Comparison of ENCODE assay signal across 14 mouse cellular contexts in genomic region chr4:82493363-82493762, GRCm38 (mm10).
DNase-seq lines count a peak whose midpoint lies in the region; ATAC-seq and TF ChIP-seq lines count a peak whose summit lies in the region.
"Had no signal": no experiment of that assay in that cellular context is flagged by ENCODE, and none has a peak within 500 bp of the region (broad histone marks: within the 10 kb centered on the region; RNA-seq: fewer than 3 reads in every experiment).

No protein-coding gene starts in this region.

- TF ChIP-seq POLR2A in lung, adult 2 months (IDR thresholded peaks at IDR 0.05; ENCODE audit: borderline replicate concordance, extremely low read depth, low read depth, low read length): no peak

- no peak for ATAC-seq in heart, embryonic 13.5 days (ENCODE audit: extremely low read depth, insufficient number of reproducible peaks, low FRiP score, low TSS enrichment)
- ATAC-seq in lung, embryonic 14.5 days (ENCODE audit: insufficient read depth): no peak
- no peak for ATAC-seq in forebrain, embryonic 16.5 days

- WGBS in heart, embryonic 13.5 days: 74% methylated on average over 7 of the region's 7 CpGs
- WGBS in lung, embryonic 14.5 days: 65% methylated on average over 7 of the region's 7 CpGs
- 49% methylated on average over 7 of the region's 7 CpGs for WGBS in lung, adult 2 months
- 30% methylated on average over 7 of the region's 7 CpGs for WGBS in forebrain, embryonic 16.5 days

- H3K27me3 ChIP-seq in heart, embryonic 13.5 days (replicated peaks): no peaks in the 10 kb centered on the region
- H3K27me3 ChIP-seq in lung, embryonic 14.5 days (ENCODE audit: insufficient read depth, low read length): no peaks in the 10 kb centered on the region
- H3K27me3 ChIP-seq in forebrain, embryonic 16.5 days (replicated peaks; ENCODE audit: control insufficient read depth, insufficient read depth, low read length): no peaks in the 10 kb centered on the region
- H3K27me3 ChIP-seq: limb, embryonic 15.5 days; midbrain, embryonic 12.5 days had no signal

- no peak for DNase-seq in heart, adult 9 months (ENCODE audit: low spot score in 2 of 2)
- DNase-seq in lung, embryonic 14.5 days: no peak
- DNase-seq in lung, adult 2 months: no peak
- DNase-seq in retina, embryonic 14.5 days (ENCODE audit: low spot score): peak; percentile 20
- no peak for DNase-seq in lung, postnatal 14 days
- DNase-seq: adrenal gland, postnatal 14 days; cerebellum, postnatal 25 days; heart, postnatal 36 days; kidney, adult 8-10 months; lung, postnatal 10 days had no signal

- H3K4me2 ChIP-seq in heart, embryonic 13.5 days: peak overlapping the region; percentile 13; the same call in 1 of the 2 replicates
- H3K4me2 ChIP-seq in lung, embryonic 14.5 days: peak overlapping the region; percentile 23
- H3K4me2 ChIP-seq in forebrain, embryonic 16.5 days (ENCODE audit: low read length): peak overlapping the region; percentile 61
- H3K4me2 ChIP-seq: limb, embryonic 15.5 days; midbrain, embryonic 12.5 days had no signal

- H3K36me3 ChIP-seq in heart, embryonic 13.5 days: peaks cover 67% of the 10 kb centered on the region
- peaks cover 73% of the 10 kb centered on the region for H3K36me3 ChIP-seq in lung, embryonic 14.5 days (ENCODE audit: insufficient read depth)
- H3K36me3 ChIP-seq in forebrain, embryonic 16.5 days (ENCODE audit: control insufficient read depth, insufficient read depth): no peaks in the 10 kb centered on the region; the same call in 1 of the 2 replicates

- H3K9ac ChIP-seq in heart, embryonic 13.5 days: no peak overlapping the region
- no peak overlapping the region for H3K9ac ChIP-seq in lung, embryonic 14.5 days
- H3K9ac ChIP-seq in forebrain, embryonic 16.5 days (replicated peaks; ENCODE audit: low read depth, low read length): peak overlapping the region; percentile 68
- H3K9ac ChIP-seq: limb, embryonic 15.5 days; midbrain, embryonic 12.5 days had no signal

- TF ChIP-seq CTCF in lung, embryonic 14.5 days (IDR thresholded peaks at IDR 0.05; ENCODE audit: low read depth): no peak
- no peak for TF ChIP-seq CTCF in lung, adult 2 months (IDR thresholded peaks at IDR 0.05; ENCODE audit: insufficient read depth, low read length)

- H3K9me3 ChIP-seq in heart, embryonic 13.5 days: no peaks in the 10 kb centered on the region
- no peaks in the 10 kb centered on the region for H3K9me3 ChIP-seq in lung, embryonic 14.5 days (ENCODE audit: low read depth, low read length)
- H3K9me3 ChIP-seq in forebrain, embryonic 16.5 days (ENCODE audit: control insufficient read depth, low read length): no peaks in the 10 kb centered on the region
- H3K9me3 ChIP-seq: limb, embryonic 15.5 days; midbrain, embryonic 12.5 days had no signal

- H3K4me3 ChIP-seq in heart, embryonic 13.5 days: no peak overlapping the region
- no peak overlapping the region for H3K4me3 ChIP-seq in lung, embryonic 14.5 days (ENCODE audit: low read depth, low read length)
- H3K4me3 ChIP-seq in lung, adult 2 months (replicated peaks; ENCODE audit: extremely low read depth, low read depth, low read length): no peak overlapping the region
- peak overlapping the region; percentile 35 for H3K4me3 ChIP-seq in forebrain, embryonic 16.5 days (replicated peaks; ENCODE audit: low read length)
- H3K4me3 ChIP-seq: limb, embryonic 15.5 days; midbrain, embryonic 12.5 days had no signal

- peaks cover 85% of the 10 kb centered on the region for H3K4me1 ChIP-seq in heart, embryonic 13.5 days
- peaks cover 34% of the 10 kb centered on the region; the same call in 1 of the 2 replicates for H3K4me1 ChIP-seq in lung, embryonic 14.5 days (ENCODE audit: insufficient read depth)
- H3K4me1 ChIP-seq in lung, adult 2 months (ENCODE audit: control insufficient read depth, insufficient read depth, low read length): peaks cover 37% of the 10 kb centered on the region
- peaks cover 48% of the 10 kb centered on the region for H3K4me1 ChIP-seq in forebrain, embryonic 16.5 days (replicated peaks; ENCODE audit: control insufficient read depth, insufficient read depth, low read length)

- 0 out of 2 replicates have a peak overlapping the region, but pooled peaks have one; percentile 21 for H3K27ac ChIP-seq in heart, embryonic 13.5 days (replicated peaks)
- H3K27ac ChIP-seq in lung, embryonic 14.5 days (ENCODE audit: low read depth): no peak overlapping the region; the same call in 1 of the 2 replicates
- H3K27ac ChIP-seq in forebrain, embryonic 16.5 days (ENCODE audit: low read length): peak overlapping the region; percentile 92
- H3K27ac ChIP-seq: midbrain, embryonic 12.5 days had no signal
